Mouse (Mus musculus) gastrocnemius, postnatal 14 days (tissue): ENCODE data around the gene Slc35c1. TPM values are rescaled to one million over a fixed set of nuclear protein-coding genes. Genes with fewer than 3 reads are reported as not detected.

Source experiments
- DNase-seq: peaks from one replicate; pipeline ENCODE4 v3.0.0; 2021; ENCODE audit warnings: mixed read lengths
- intact Hi-C: fragments of 180-260 bp; cut with DNase I; formaldehyde crosslinking; loops from one replicate; pipeline ENCODE4 v1.15.1; 2025; ENCODE audit warnings: low total_unique reads
- total RNA-seq, 2 experiments: library from RNA; stranded (reverse); gene quantifications; 2 replicates each; pipeline ENCODE4 v1.2.3; 2021

The Slc35c1 gene
- total RNA-seq, 2 experiments from 2014 or later = 4.4 to 6.4 TPM

GRCm38 (mm10) chr2:92423702-92424461 lies 36.5 kb downstream of the Slc35c1 start:
- DNase-seq = peak; percentile 96
- intact Hi-C loops = no loop called here

- intact Hi-C loops = no loop called here
- no peak for DNase-seq
Measured at GRCm38 (mm10) chr2:92423156-92423555, 37.2 kb downstream of the Slc35c1 start.

GRCm38 (mm10) chr2:92422388-92423135 lies 37.8 kb downstream of the Slc35c1 start:
- no peak for DNase-seq
- intact Hi-C loops = no loop called here

GRCm38 (mm10) chr2:92421723-92422387 lies 38.5 kb downstream of the Slc35c1 start:
- intact Hi-C loops = no loop called here
- DNase-seq = no peak

- intact Hi-C loops = no loop called here
- no peak for DNase-seq
Measured at GRCm38 (mm10) chr2:92411705-92412104, 48.6 kb downstream of the Slc35c1 start.

GRCm38 (mm10) chr2:92408309-92409045 lies 51.9 kb downstream of the Slc35c1 start:
- no peak for DNase-seq
- intact Hi-C loops = no loop called here

- DNase-seq = no peak
- intact Hi-C loops = no loop called here
Measured at GRCm38 (mm10) chr2:92405687-92406086, 54.7 kb downstream of the Slc35c1 start.

- intact Hi-C loops = no loop called here
Measured at GRCm38 (mm10) chr2:92404737-92405136, 55.6 kb downstream of the Slc35c1 start.

GRCm38 (mm10) chr2:92403776-92404319 lies 56.5 kb downstream of the Slc35c1 start:
- intact Hi-C loops = no loop called here
- DNase-seq = no peak

More at GRCm38 (mm10) chr2:92404737-92405136, 55.6 kb downstream of the Slc35c1 start:
- no peak for DNase-seq

Other genes with a start within 250 kb of the Slc35c1 start
- 10 to 100 TPM; 17.2 to 22.1 TPM for gene Pex16, start 85.9 kb downstream of the Slc35c1 start, total RNA-seq
- gene Large2, start 85.7 kb downstream of the Slc35c1 start, total RNA-seq = under 1 TPM in 1 of 2 experiments, not detected in 1; 0.41 TPM
- under 1 TPM; 0.66 to 0.86 TPM for gene 1700029I15Rik, start 78.0 kb downstream of the Slc35c1 start, total RNA-seq
- gene Mapk8ip1, start 59.3 kb downstream of the Slc35c1 start, total RNA-seq = 10 to 100 TPM; 13.6 to 24.3 TPM
- 10 to 100 TPM; 22.7 to 27.3 TPM for gene Cry2, start 26.5 kb downstream of the Slc35c1 start, total RNA-seq
- 1 to 10 TPM; 3.2 to 4.1 TPM for gene Chst1, start 139.2 kb upstream of the Slc35c1 start, total RNA-seq